Mouse (Mus musculus): ENCODE results near the gene Cry2.

- TF ChIP-seq POLR2A (IDR thresholded peaks at IDR 0.05; ENCODE audit: borderline replicate concordance, control insufficient read depth, low read depth, low read length) (no peak), CTCF (IDR thresholded peaks at IDR 0.05; ENCODE audit: control insufficient read depth, insufficient read depth, low read length) (no peak)
Observed at GRCm38 (mm10) chr2:92423702-92424461, 10.0 kb downstream of the Cry2 start.
